Mouse (Mus musculus): Measurements from ENCODE around the gene Dok4. TPM values are rescaled to one million over a fixed set of nuclear protein-coding genes. Genes with fewer than 3 reads are reported as not detected.

Gene Dok4
- total and polyA plus RNA-seq, 3 experiments, result 0.51 to 3.7 (median 0.93) TPM

- Histone ChIP-seq H3K4me1 (ENCODE audit: insufficient read depth, low read depth, low read length) (peaks cover 76% of the 10 kb centered on the region), H3K9me3 (replicated peaks) (peaks cover 10% of the 10 kb centered on the region), H3K4me3 (ENCODE audit: low read depth, low read length) (peak overlapping the region; percentile 79), H3K36me3 (replicated peaks) (peaks cover 34% of the 10 kb centered on the region), H3K27me3 (ENCODE audit: insufficient read depth, low read length) (no peaks in the 10 kb centered on the region)
- peak; percentile 98 for DNase-seq (ENCODE audit: low spot score)
- no peak for TF ChIP-seq GATA1 (IDR thresholded peaks at IDR 0.05; ENCODE audit: borderline replicate concordance, low read length)
- TF ChIP-seq CTCF (IDR thresholded peaks at IDR 0.05; ENCODE audit: low read depth, low read length), result peak; percentile 59
- ATAC-seq (ENCODE audit: extremely low read depth, insufficient number of reproducible peaks, low FRiP score, poor library complexity, severe bottlenecking), result peak; percentile 78
Observed at GRCm38 (mm10) chr8:94917352-94917751, 41.2 kb upstream of the Dok4 start.

GRCm38 (mm10) chr8:94916960-94917324 is 40.8 kb upstream of the Dok4 start:
- ATAC-seq (ENCODE audit: extremely low read depth, insufficient number of reproducible peaks, low FRiP score, poor library complexity, severe bottlenecking) (no peak), DNase-seq (ENCODE audit: low spot score) (no peak)
- H3K4me3 ChIP-seq (ENCODE audit: low read depth, low read length), result peak overlapping the region; percentile 79
- H3K36me3 ChIP-seq (replicated peaks), result peaks cover 38% of the 10 kb centered on the region
- H3K4me1 ChIP-seq (ENCODE audit: insufficient read depth, low read depth, low read length), result peaks cover 74% of the 10 kb centered on the region
- H3K9me3 ChIP-seq (replicated peaks), result peaks cover 10% of the 10 kb centered on the region
- TF ChIP-seq POLR2AphosphoS5 (IDR thresholded peaks at IDR 0.05; ENCODE audit: insufficient replicate concordance, low read depth, low read length) (no peak), CTCF (IDR thresholded peaks at IDR 0.05; ENCODE audit: low read depth, low read length) (no peak), TAL1 (conservative IDR thresholded peaks at IDR 0.05; ENCODE audit: low read depth, low read length) (no peak), GATA2 (IDR thresholded peaks at IDR 0.05; ENCODE audit: borderline replicate concordance, low read depth, low read length) (no peak), GATA1 (IDR thresholded peaks at IDR 0.05; ENCODE audit: borderline replicate concordance, low read length) (no peak)
- no peaks in the 10 kb centered on the region for H3K27me3 ChIP-seq (ENCODE audit: insufficient read depth, low read length)

GRCm38 (mm10) chr8:94916311-94916959 is 40.3 kb upstream of the Dok4 start:
- peak overlapping the region; percentile 79; the same call in 1 of the 2 replicates for H3K4me3 ChIP-seq (ENCODE audit: low read depth, low read length)

GRCm38 (mm10) chr8:94914701-94915101 is 38.6 kb upstream of the Dok4 start:
- H3K4me3 ChIP-seq (ENCODE audit: low read depth, low read length), result peak overlapping the region; percentile 44
- peaks cover 64% of the 10 kb centered on the region for H3K4me1 ChIP-seq (ENCODE audit: insufficient read depth, low read depth, low read length)
- H3K9me3 ChIP-seq (replicated peaks), result peaks cover 10% of the 10 kb centered on the region
- H3K36me3 ChIP-seq (replicated peaks), result peaks cover 59% of the 10 kb centered on the region
- H3K27me3 ChIP-seq (ENCODE audit: insufficient read depth, low read length), result no peaks in the 10 kb centered on the region
- TF ChIP-seq CTCF (IDR thresholded peaks at IDR 0.05; ENCODE audit: low read depth, low read length) (no peak), GATA1 (IDR thresholded peaks at IDR 0.05; ENCODE audit: borderline replicate concordance, low read length) (no peak), GATA2 (IDR thresholded peaks at IDR 0.05; ENCODE audit: borderline replicate concordance, low read depth, low read length) (no peak), TAL1 (conservative IDR thresholded peaks at IDR 0.05; ENCODE audit: low read depth, low read length) (no peak), POLR2AphosphoS5 (IDR thresholded peaks at IDR 0.05; ENCODE audit: insufficient replicate concordance, low read depth, low read length) (no peak)
- DNase-seq (ENCODE audit: low spot score) (no peak), ATAC-seq (ENCODE audit: extremely low read depth, insufficient number of reproducible peaks, low FRiP score, poor library complexity, severe bottlenecking) (no peak)

More at GRCm38 (mm10) chr8:94916311-94916959, 40.3 kb upstream of the Dok4 start:
- peak; percentile 53 for TF ChIP-seq TAL1 (conservative IDR thresholded peaks at IDR 0.05; ENCODE audit: low read depth, low read length)
- TF ChIP-seq GATA1 (IDR thresholded peaks at IDR 0.05; ENCODE audit: borderline replicate concordance, low read length), result no peak
- TF ChIP-seq GATA2 (IDR thresholded peaks at IDR 0.05; ENCODE audit: borderline replicate concordance, low read depth, low read length), result no peak
- Histone ChIP-seq H3K36me3 (replicated peaks) (peaks cover 43% of the 10 kb centered on the region), H3K27me3 (ENCODE audit: insufficient read depth, low read length) (no peaks in the 10 kb centered on the region), H3K4me1 (ENCODE audit: insufficient read depth, low read depth, low read length) (peaks cover 75% of the 10 kb centered on the region), H3K9me3 (replicated peaks) (peaks cover 10% of the 10 kb centered on the region)
- ATAC-seq (ENCODE audit: extremely low read depth, insufficient number of reproducible peaks, low FRiP score, poor library complexity, severe bottlenecking) (no peak), DNase-seq (ENCODE audit: low spot score) (no peak)

- peaks cover 63% of the 10 kb centered on the region for H3K36me3 ChIP-seq (replicated peaks)
- H3K9me3 ChIP-seq (replicated peaks), result peaks cover 10% of the 10 kb centered on the region
- TF ChIP-seq GATA2 (IDR thresholded peaks at IDR 0.05; ENCODE audit: borderline replicate concordance, low read depth, low read length), result no peak
- TF ChIP-seq CTCF (IDR thresholded peaks at IDR 0.05; ENCODE audit: low read depth, low read length), result no peak
- TF ChIP-seq POLR2AphosphoS5 (IDR thresholded peaks at IDR 0.05; ENCODE audit: insufficient replicate concordance, low read depth, low read length), result no peak
- TF ChIP-seq GATA1 (IDR thresholded peaks at IDR 0.05; ENCODE audit: borderline replicate concordance, low read length), result no peak
- TF ChIP-seq TAL1 (conservative IDR thresholded peaks at IDR 0.05; ENCODE audit: low read depth, low read length), result no peak
- no peak overlapping the region for H3K4me3 ChIP-seq (ENCODE audit: low read depth, low read length)
- H3K27me3 ChIP-seq (ENCODE audit: insufficient read depth, low read length), result no peaks in the 10 kb centered on the region
- DNase-seq (ENCODE audit: low spot score) (no peak), ATAC-seq (ENCODE audit: extremely low read depth, insufficient number of reproducible peaks, low FRiP score, poor library complexity, severe bottlenecking) (no peak)
- H3K4me1 ChIP-seq (ENCODE audit: insufficient read depth, low read depth, low read length), result peaks cover 63% of the 10 kb centered on the region
Observed at GRCm38 (mm10) chr8:94914256-94914655, 38.1 kb upstream of the Dok4 start.

GRCm38 (mm10) chr8:94913061-94913660 is 37.0 kb upstream of the Dok4 start:
- TF ChIP-seq GATA2 (IDR thresholded peaks at IDR 0.05; ENCODE audit: borderline replicate concordance, low read depth, low read length) (no peak), CTCF (IDR thresholded peaks at IDR 0.05; ENCODE audit: low read depth, low read length) (no peak), POLR2AphosphoS5 (IDR thresholded peaks at IDR 0.05; ENCODE audit: insufficient replicate concordance, low read depth, low read length) (no peak), GATA1 (IDR thresholded peaks at IDR 0.05; ENCODE audit: borderline replicate concordance, low read length) (no peak), TAL1 (conservative IDR thresholded peaks at IDR 0.05; ENCODE audit: low read depth, low read length) (no peak)
- Histone ChIP-seq H3K4me3 (ENCODE audit: low read depth, low read length) (peak overlapping the region; percentile 15; the same call in 1 of the 2 replicates), H3K27me3 (ENCODE audit: insufficient read depth, low read length) (no peaks in the 10 kb centered on the region), H3K36me3 (replicated peaks) (peaks cover 74% of the 10 kb centered on the region), H3K4me1 (ENCODE audit: insufficient read depth, low read depth, low read length) (peaks cover 61% of the 10 kb centered on the region), H3K9me3 (replicated peaks) (peaks cover 10% of the 10 kb centered on the region)
- DNase-seq (ENCODE audit: low spot score) (no peak), ATAC-seq (ENCODE audit: extremely low read depth, insufficient number of reproducible peaks, low FRiP score, poor library complexity, severe bottlenecking) (no peak)
